Mouse (Mus musculus) megakaryocyte, embryonic 14.5 days (primary cell): ENCODE data around the gene Traf7. TPM values are rescaled to one million over a fixed set of nuclear protein-coding genes. Genes with fewer than 3 reads are reported as not detected.
A peak's percentile ranks its signal among the peaks of the same experiment; 100 is the strongest.

Experiments used
- H3K27me3 ChIP-seq: replicated peaks from 2 replicates; pipeline ENCODE3; 2012; ENCODE audit warnings: inconsistent platforms
- H3K36me3 ChIP-seq: replicated peaks from 2 replicates; pipeline ENCODE3; 2012; ENCODE audit warnings: low read length, inconsistent platforms, mixed read lengths
- H3K4me1 ChIP-seq: 2 replicates; pipeline ENCODE4 v1.6.1; 2012; ENCODE audit warnings: inconsistent platforms
- H3K4me3 ChIP-seq: replicated peaks from 2 replicates; pipeline ENCODE3; 2012; ENCODE audit warnings: moderate library complexity, mild to moderate bottlenecking, inconsistent platforms
- H3K9me3 ChIP-seq: 2 replicates; pipeline ENCODE4 v1.6.1; 2012; ENCODE audit warnings: inconsistent platforms
- FLI1 ChIP-seq: IDR thresholded peaks from 2 replicates; pipeline ENCODE4 v1.6.1; 2012; ENCODE audit warnings: low read length, inconsistent platforms, mixed read lengths
- GATA1 ChIP-seq: IDR thresholded peaks from 3 replicates; pipeline ENCODE4 v1.6.1; 2012; ENCODE audit warnings: mixed read lengths, low read length, inconsistent platforms, borderline replicate concordance
- polyA plus RNA-seq: library from polyadenylated mRNA; stranded (reverse); fragments of >175 nt; gene quantifications from 2 replicates; pipeline ENCODE4 v1.2.3, GENCODE M21; 2012; ENCODE audit warnings: low replicate concordance; ENCODE audit not compliant: insufficient read depth

Gene Traf7
- polyA plus RNA-seq, 1 experiment = 123 TPM

DNA sequence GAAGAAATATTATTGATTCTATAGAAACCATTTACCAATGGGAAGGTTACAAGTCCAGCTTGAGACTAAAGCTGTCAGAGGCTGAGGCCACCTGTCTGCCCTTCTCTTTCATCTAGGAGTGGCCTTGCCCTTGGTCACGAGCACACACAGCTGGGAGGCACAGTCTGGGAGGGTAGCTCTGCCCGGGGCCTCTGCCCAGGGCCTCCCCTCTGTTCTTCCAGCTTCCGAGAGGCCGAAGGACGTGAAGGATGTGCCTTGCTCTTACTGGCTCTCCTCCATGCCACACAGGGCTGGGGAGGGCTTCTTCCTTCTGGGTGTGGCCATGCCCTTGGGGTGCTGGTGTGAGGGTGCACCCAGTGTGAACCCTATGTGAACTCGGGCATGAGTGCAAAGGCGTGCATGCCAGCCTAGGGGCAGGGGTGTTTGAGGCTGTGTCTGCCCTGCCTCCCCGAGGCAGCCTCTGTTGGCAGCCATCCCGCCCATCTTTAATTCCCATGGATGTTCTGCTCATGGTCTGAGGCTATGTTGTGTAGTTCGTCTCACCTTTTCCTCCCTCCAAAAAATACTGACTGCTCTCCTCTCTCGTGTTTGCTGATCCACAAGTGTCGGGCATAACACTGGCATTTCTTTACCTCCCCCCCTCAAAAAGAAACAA is 19.8 kb downstream of the Traf7 start:
- peaks cover 85% of the 10 kb centered on the region for H3K36me3 ChIP-seq
- H3K9me3 ChIP-seq = no peaks in the 10 kb centered on the region
- TF ChIP-seq GATA1 (no peak), FLI1 (no peak)
- peaks cover 12% of the 10 kb centered on the region; the same call in 1 of the 2 replicates for H3K4me1 ChIP-seq
- H3K27me3 ChIP-seq = peaks cover 15% of the 10 kb centered on the region
- no peak overlapping the region for H3K4me3 ChIP-seq

DNA sequence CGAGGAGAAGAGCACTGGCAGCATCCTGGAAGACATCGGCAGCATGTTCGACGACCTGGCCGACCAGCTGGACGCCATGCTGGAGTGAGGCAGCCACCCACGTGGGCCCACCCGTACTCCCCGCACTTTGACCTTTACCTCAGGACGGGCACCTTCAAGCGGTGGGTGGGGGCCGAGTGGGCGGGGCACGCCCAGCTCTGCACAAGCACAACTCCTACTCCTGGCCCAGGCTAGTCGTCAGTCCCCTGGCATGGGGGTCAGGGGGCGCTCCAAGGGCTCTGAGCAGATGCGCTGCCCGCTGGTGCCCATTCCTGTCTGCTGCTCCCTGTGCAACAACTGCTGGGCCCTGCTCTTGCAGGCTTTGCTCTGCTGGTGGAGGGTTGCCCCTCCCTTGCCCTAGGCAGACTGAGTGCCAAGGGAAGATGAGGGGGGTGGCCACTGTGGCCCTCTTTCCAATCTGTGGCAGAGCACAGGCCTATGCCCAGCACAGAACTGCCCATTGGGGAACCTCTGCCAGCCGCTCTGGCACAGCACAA is 20.5 kb downstream of the Traf7 start:
- H3K4me1 ChIP-seq = peaks cover 16% of the 10 kb centered on the region; the same call in 1 of the 2 replicates
- TF ChIP-seq GATA1 = no peak
- TF ChIP-seq FLI1 = no peak
- peaks cover 23% of the 10 kb centered on the region for H3K27me3 ChIP-seq
- H3K36me3 ChIP-seq = peaks cover 78% of the 10 kb centered on the region
- H3K9me3 ChIP-seq = no peaks in the 10 kb centered on the region
- peak overlapping the region; percentile 33 for H3K4me3 ChIP-seq

DNA sequence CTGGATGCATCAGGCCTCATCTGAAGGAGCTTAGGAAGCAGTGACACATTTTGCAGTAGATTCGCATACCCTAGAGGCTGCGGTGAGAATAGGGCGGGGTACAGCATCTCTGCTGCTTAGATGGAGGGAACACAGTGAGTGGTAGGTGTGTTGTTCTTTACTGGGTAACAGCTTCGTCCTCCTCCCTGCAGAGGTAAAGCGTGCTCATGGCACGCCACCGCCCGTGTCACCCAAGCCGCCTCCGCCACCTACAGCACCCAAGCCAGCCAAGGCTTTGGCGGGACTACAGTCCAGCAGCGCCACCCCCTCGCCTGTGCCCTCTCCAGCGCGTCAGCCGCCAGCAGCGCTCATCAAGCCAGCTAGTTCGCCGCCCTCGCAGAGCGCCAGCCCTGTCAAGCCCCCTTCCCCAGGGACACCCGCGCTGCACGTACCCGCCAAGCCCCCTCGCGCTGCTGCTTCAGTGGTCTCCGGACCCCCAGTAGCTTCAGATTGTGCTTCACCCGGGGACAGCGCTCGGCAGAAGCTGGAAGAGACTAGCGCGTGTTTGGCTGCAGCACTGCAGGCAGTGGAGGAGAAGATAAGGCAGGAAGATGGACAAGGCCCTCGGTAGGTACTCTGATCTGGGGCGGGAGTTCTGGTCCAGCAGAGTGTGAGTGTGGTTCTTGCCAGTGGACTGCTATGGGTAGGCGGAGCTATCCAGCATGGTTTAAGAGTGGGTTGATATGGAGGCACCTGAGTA is 21.2 kb downstream of the Traf7 start:
- peaks cover 30% of the 10 kb centered on the region for H3K27me3 ChIP-seq
- TF ChIP-seq GATA1 (no peak), FLI1 (no peak)
- peaks cover 71% of the 10 kb centered on the region for H3K36me3 ChIP-seq
- H3K9me3 ChIP-seq = no peaks in the 10 kb centered on the region
- H3K4me1 ChIP-seq = peaks cover 22% of the 10 kb centered on the region; the same call in 1 of the 2 replicates
- no peak overlapping the region for H3K4me3 ChIP-seq

DNA sequence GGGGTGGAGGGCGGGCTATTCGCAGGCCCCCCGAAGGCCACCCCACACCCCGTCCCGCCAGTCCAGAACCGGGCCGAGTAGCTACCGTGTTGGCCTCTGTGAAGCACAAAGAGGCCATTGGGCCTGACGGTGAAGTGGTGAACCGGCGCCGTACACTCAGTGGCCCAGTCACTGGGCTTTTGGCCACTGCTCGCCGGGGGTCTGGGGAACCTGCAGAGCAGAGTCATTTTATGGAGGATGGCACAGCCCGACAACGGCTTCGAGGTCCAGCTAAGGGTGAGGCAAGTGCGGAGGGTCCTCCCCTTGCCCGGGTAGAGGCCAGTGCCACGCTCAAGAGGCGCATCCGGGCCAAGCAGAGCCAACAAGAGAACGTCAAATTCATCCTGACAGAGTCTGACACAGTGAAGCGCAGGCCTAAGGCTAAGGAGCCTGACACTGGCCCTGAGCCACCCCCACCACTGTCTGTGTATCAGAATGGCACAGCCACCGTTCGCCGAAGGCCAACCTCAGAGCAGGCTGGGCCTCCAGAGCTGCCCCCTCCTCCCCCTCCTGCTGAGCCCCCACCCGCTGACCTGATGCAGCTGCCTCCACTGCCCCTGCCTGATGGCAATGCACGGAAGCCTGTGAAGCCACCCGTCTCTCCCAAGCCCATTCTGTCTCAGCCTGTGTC is 22.3 kb downstream of the Traf7 start:
- TF ChIP-seq GATA1 (no peak), FLI1 (no peak)
- Histone ChIP-seq H3K4me3 (no peak overlapping the region), H3K36me3 (peaks cover 60% of the 10 kb centered on the region), H3K27me3 (peaks cover 41% of the 10 kb centered on the region), H3K9me3 (no peaks in the 10 kb centered on the region), H3K4me1 (peaks cover 22% of the 10 kb centered on the region; the same call in 1 of the 2 replicates)

DNA sequence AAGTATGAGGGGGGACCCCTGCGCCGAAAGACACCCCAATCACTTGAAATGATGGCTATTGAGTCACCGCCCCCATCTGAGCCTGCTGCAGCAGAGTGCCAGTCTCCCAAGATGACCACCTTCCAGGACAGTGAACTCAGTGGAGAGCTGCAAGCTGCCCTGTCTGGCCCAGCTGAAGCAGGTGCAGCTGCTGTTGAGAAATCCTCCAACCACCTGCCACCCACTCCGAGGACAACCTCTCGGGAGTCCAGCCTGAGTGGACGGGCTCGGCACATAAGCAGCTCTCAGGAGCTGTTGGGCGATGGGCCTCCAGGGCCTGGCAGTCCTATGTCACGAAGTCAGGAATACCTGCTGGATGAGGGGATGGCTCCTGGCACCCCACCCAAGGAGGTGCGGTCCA is 23.7 kb downstream of the Traf7 start:
- H3K9me3 ChIP-seq = no peaks in the 10 kb centered on the region
- H3K36me3 ChIP-seq = peaks cover 47% of the 10 kb centered on the region
- no peak overlapping the region for H3K4me3 ChIP-seq
- peaks cover 22% of the 10 kb centered on the region; the same call in 1 of the 2 replicates for H3K4me1 ChIP-seq
- H3K27me3 ChIP-seq = peaks cover 52% of the 10 kb centered on the region
- TF ChIP-seq FLI1 = no peak
- TF ChIP-seq GATA1 = no peak

DNA sequence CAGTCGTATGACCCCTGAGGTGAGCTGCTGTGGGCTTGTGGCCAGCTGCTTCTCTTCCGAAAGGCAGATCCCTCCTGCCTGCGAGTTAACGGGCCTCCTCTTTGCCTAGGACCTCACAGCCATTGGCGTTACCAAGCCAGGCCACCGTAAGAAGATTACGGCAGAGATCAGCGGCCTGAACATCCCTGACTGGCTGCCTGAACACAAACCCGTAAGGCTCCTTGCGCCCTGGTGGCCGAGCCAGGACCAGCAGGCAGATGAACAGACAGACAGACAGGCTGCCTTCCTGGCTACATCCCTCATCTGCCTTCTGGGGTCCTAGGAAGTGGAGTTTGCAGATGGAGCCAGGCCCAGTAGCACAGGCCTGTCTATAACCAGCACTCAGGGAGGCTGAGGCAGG is 25.5 kb downstream of the Traf7 start:
- Histone ChIP-seq H3K4me1 (peaks cover 21% of the 10 kb centered on the region; the same call in 1 of the 2 replicates), H3K36me3 (peaks cover 28% of the 10 kb centered on the region), H3K4me3 (no peak overlapping the region), H3K9me3 (no peaks in the 10 kb centered on the region), H3K27me3 (peaks cover 66% of the 10 kb centered on the region)
- TF ChIP-seq GATA1 (no peak), FLI1 (no peak)

DNA sequence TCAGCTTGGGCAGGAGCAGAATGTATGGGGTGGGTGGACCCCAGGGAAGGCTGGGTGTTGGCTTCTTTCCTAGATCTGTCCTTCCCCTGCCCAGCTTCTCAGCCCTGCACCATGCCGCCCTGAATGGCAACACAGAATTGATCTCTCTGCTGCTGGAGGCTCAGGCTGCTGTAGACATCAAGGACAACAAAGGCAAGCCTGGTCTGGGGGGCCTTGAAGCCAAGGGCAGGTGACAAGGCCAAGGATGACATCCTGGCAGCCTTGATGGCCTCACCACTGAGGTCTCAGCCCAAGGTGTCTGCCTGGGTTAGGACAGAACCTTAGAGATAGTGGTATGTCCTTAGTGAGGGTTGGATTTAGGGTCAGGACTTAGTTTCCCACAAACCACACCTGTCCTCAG is 31.7 kb downstream of the Traf7 start:
- Histone ChIP-seq H3K9me3 (no peaks in the 10 kb centered on the region), H3K4me3 (no peak overlapping the region), H3K4me1 (peaks cover 8% of the 10 kb centered on the region), H3K36me3 (no peaks in the 10 kb centered on the region), H3K27me3 (peaks cover 76% of the 10 kb centered on the region)
- no peak for TF ChIP-seq GATA1
- TF ChIP-seq FLI1 = no peak

DNA sequence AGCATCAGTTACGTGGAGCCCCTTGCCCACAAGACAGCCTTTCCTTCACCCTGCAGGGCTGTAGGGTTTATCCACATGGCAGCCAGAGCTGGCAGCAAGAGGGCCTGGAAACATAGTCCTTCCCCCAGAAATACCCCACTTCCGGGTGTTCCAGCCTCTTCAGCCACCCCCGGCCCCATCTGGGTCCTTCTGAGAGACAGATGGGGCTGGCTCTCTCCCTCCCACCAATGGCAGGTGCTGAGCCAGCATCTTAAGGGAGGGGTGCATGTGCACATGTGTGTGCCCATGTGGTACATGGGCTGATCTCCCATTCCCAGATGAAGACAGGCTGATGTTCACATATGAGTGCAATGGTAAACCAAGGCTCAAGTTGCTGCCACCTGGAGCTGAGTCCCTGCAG is 32.3 kb downstream of the Traf7 start:
- H3K27me3 ChIP-seq = peaks cover 76% of the 10 kb centered on the region
- no peaks in the 10 kb centered on the region for H3K36me3 ChIP-seq
- H3K4me3 ChIP-seq = no peak overlapping the region

DNA sequence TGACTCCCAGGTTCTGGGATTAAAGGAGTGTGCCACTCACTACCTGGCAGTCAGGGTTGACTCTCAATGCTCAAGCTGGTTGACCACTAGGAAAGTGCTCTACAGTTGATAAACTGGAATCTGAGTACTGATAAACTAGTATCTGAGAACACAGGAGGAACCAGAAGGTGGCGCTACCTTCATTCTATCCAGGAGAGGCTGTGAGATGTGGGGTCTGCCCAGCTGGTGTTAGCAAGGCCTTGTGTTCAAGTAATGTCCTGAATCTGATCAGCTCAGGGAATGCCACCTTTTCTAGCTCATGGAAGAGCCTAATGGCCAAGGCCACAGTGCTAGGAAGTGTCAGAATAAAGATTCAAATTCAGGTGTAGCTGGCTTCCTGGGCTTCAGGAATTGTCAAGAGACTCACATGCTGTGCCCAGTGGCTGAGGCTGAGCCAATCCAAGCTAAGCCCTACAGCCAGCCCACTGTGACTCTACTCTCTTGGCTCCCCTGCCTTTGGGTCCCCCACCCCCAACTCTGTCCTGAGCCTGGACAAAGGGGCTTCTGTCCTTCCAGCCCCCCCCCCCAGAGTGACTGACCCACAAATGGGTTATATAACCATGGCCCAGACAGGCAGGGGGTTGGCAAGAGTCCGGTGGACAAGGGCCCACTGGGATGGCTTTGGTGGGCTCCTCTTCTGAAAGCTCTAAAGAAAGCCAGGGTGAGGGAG is 33.0 kb downstream of the Traf7 start:
- peaks cover 20% of the 10 kb centered on the region for H3K4me1 ChIP-seq
- no peaks in the 10 kb centered on the region for H3K9me3 ChIP-seq
- TF ChIP-seq FLI1 = no peak
- no peak for TF ChIP-seq GATA1
- H3K4me3 ChIP-seq = no peak overlapping the region
- H3K27me3 ChIP-seq = peaks cover 78% of the 10 kb centered on the region
- no peaks in the 10 kb centered on the region for H3K36me3 ChIP-seq

More for the DNA sequence above, 32.3 kb downstream of the Traf7 start:
- peaks cover 14% of the 10 kb centered on the region for H3K4me1 ChIP-seq
- TF ChIP-seq GATA1 (no peak), FLI1 (no peak)
- H3K9me3 ChIP-seq = no peaks in the 10 kb centered on the region

DNA sequence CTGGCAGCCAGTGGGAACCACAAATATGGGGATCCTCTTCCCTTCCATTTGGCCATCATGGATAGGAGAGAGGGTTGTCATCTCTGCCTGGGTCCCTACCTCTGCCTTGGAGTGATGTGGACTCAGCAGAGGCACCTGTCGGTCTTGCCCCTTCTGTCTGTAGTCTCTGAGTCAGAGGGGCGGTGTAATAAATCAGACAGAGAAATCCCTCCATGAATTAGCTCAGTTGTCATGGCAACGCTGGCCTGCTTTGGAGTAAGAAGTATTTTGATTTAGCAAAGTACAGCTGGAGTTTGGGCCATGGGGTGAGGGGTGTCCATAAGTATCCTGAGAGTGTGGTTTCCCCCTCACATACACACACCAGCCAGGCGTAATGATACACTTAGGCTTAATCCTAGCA is 37.3 kb downstream of the Traf7 start:
- H3K4me3 ChIP-seq = no peak overlapping the region
- TF ChIP-seq FLI1 (no peak), GATA1 (no peak)
- peaks cover 78% of the 10 kb centered on the region for H3K27me3 ChIP-seq
- peaks cover 46% of the 10 kb centered on the region for H3K4me1 ChIP-seq
- no peaks in the 10 kb centered on the region for H3K36me3 ChIP-seq
- no peaks in the 10 kb centered on the region; the same call in 1 of the 2 replicates for H3K9me3 ChIP-seq
